Mouse (Mus musculus): ENCODE results near the gene Zfp40.

Zfp40 gene

DNA sequence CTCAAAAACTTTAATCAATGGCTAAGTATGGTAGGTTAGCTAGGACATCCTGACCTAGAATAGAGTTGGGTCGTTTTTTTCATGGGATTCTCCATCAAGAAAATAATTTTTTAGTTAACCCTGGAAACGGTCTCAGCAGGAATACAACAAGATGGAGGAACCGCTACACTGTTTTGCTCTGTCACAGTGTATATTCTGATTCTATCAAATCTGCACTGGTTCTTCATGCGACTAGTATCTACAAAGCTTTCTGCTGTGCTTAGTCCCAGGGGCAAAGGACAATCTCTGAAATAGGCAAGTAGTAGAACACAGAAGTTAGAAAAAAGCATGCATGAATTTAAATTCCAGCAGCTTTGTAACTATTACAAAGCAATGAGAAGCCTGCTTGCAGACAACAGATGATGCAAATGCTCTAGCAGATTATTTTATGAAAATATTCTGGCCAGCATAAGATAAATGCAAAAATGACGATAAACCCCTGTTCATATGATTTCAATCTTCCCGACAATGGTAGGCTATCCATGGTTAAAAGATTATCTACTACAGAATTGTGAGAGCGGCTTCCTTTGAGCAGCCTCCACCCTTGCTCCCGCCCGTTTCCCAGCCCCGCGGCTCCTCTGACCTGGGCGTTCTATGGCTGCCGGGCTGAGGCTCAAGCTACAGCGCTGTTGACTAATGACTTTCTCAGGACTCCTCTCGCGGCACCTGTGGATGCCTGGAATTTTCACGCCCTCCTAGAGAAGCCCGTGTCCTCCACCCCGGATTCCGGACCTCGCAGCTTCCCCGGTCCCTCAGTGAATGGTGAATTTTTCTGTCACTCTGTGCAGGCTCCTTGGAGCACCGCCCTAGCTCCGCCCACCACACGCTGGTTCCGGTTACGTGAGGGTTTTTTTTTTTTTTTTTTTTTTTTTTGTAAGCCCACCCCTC, at the start of gene Zfp40:
TSS of gene Zfp40 (minus strand) at position 800 of the 927 bp plus-strand sequence.
- DNase-seq: peak; percentile 96

DNA sequence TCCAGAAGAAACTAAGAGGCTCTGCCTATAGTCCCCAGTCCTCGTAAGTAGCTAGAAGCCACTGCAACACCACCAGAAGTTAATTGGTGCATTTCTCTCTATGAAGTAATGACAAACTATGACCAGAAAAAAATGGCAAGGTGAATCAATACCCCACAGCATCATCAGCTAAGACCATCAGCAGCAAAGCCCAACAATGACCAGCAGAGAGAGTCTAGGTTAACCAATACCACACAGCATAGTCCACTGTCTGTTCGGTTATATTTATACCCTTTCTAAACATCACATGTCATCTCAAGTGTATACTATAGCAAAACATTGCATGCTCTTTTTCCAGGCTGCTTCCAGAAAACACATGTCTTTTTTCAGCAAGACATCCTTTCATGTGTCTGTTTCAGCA, 25.3 kb upstream of the Zfp40 start:
- no peak for DNase-seq

DNA sequence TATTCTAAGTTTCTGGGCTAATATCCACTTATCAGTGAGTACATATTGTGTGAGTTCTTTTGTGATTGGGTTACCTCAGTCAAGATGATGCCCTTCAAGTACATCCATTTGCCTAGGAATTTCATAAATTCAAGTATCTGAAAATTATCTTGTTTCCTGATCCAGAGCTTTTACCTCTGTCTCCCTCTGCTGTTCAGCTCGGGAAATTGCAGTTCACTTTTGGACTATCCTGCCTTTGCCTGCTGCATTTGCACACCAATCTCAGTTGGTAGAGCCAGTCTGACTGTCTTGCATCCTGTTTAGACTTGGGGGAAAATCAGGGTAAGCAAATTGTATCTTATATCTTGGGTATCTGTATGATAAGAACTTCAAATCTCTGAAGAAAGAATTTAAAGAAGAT, 6.8 kb upstream of the Zfp40 start:
- DNase-seq: peak; percentile 8

- DNase-seq: peak; percentile 60
These were observed 389 bp upstream of the Zfp40 start for GRCm38 (mm10) chr17:23193441-23193840.

DNA sequence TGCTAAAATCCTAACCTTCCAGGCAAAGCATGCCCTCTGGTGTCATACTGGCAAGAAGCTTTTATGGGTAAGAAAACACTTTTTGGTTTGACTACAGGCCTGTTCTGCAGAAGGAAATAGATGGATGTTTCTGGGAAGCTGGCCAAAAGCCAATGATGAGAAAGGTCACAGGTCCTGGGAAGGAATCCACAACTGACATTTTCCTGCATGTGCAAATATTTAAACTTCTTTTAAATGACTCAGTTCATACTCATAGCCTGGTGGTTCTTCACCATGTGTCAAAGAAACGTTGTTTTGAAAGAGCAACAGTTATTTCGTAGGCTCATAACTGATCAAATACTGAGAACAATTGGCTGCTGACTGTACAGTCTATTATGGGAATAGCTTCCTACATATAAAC, 5.4 kb downstream of the Zfp40 start:
- peak; percentile 76 for DNase-seq

All from kidney, postnatal 14 days (tissue).